In genomic region chr1:129779506-129779905, GRCm38 (mm10) we compare ENCODE assay signal across 13 mouse cellular contexts.
"Had no signal": no experiment of that assay in that cellular context is flagged by ENCODE, and none has a peak within 500 bp of the region (broad histone marks: within the 10 kb centered on the region; RNA-seq: fewer than 3 reads in every experiment).

No protein-coding gene starts in this region.

- H3K4me2 ChIP-seq: liver, embryonic 13.5 days; midbrain, embryonic 11.5 days had no signal

- ATAC-seq: midbrain, embryonic 16.5 days had no signal

- H3K9me3 ChIP-seq: liver, embryonic 13.5 days had no signal

- H3K27me3 ChIP-seq: liver, embryonic 13.5 days had no signal

- H3K4me3 ChIP-seq: liver, embryonic 13.5 days; myocyte had no signal

- H3K4me1 ChIP-seq: liver, embryonic 13.5 days had no signal

- DNase-seq: kidney, adult 18-20 months; kidney, adult 9 months; kidney, postnatal 14 days; kidney, postnatal 4 days; liver, embryonic 13.5 days; lung, adult 2 months; lung, postnatal 14 days; lung, postnatal 4 days; thymus, adult 18-20 months; thymus, postnatal 36 days had no signal

- H3K9ac ChIP-seq: liver, embryonic 13.5 days had no signal

- H3K27ac ChIP-seq: liver, embryonic 13.5 days had no signal

- H3K36me3 ChIP-seq: liver, embryonic 13.5 days had no signal
